Mouse (Mus musculus): ENCODE results near the gene Aldh5a1. TPM values are rescaled to one million over a fixed set of nuclear protein-coding genes. Genes with fewer than 3 reads are reported as not detected.

Gene Aldh5a1
- total RNA-seq, 4 experiments from 2014 or later, result 18.9 to 21.9 (median 20.6) TPM

DNA sequence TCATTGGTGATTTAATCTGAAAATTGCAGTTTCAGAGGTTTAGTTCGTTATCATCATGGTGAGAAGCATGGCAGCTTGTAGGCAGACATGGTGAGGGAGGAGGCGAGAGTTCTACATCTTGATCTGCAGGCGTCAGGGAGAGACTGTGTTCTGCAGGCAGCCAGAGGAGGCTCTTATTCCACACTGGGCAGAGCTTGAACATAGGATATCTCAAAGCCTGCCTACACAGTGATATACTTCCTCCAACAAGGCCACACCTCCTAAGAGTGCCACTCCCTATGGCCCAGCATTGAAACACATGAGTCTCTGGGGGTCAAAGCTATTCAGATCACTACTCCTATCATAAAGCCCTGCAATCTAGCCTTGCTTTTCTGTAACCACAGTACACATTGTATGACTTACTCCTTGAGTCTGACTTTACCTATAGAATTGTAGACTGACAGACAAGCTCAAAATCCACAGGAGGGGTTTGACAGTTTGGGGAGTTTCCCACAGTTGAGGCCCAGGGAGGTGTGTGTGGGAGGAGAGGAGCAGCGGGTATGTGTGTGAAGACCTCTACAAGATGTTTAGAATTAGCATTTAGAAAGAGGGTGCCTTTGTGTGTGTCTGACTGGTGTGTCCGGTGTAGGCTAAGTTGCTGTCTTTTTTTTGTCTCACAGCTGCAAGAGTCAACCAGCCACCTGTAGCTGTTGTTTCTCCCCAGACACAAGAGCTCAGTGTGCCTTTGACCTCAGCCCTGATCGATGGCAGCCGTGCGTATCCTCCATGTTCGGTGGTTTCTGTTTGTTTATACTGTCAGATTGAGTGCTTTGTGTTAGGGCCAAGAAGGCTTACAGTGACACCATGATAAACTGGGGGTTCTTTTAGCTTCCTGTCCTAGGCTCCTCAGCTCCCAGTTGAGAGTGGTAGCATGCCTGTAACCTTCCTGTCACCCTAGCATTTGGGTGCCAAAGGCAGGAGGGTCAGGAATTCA is 70.7 kb downstream of the Aldh5a1 start:
- no peak for DNase-seq

DNA sequence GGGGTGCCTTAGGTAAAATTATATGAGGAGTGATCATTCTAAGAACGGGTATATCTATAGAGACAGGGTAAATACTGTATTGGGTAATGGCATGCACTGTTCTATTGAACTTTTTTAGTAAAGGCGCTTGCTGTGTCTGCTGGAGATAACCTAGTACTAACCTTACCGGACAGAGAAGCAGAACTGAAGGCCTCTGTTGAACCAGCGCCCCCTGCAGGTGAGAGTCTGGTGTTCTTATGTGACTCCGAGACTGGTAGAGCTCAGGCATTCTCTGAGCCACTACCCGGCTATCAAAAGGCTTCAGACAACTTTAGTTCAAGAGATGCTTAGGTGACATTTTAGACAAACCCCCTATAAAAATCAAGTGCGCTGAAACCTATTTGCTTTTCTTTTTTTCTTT is 74.9 kb downstream of the Aldh5a1 start:
- peak; percentile 21 for DNase-seq

DNA sequence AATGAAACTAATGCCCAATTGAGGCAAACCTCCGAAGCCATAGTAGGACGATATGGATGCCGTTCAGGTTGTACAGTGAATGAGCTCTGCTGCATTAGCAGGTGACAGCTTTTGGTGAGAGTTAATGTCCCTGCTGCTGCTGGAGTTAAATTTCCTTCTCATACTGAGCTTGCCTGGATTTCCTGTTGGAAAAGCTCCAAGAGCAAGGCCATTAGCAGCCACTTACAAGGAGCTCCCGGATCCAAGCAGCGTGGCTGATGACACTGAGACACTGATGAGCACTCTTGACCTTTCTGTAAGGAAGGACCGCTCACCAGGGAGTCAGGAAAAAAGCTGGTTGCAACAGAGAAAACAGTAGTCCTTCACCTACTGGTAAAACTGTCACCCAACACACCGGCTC is 75.4 kb downstream of the Aldh5a1 start:
- no peak for DNase-seq

DNA sequence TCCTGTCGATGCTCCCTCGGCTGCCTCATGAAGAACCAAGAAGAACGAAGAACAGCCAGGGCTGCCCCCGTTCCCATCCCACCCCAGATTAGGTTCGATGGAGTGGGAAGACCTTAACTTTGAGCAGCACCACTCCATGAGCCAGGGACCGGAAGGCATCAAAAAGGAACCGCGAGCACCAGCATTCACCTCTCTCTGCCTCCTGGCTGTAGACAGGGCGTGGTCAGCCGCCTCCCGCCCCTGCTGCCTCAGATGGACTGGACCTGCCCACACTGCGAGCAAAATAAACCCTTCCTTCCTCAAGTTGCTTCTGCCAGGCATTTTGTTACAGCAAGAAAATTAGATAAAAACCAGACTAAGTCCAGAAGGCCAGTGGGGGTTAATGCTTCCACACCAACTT is 76.4 kb downstream of the Aldh5a1 start:
- no peak for DNase-seq

GRCm38 (mm10) chr13:24859115-24859514 is 78.3 kb downstream of the Aldh5a1 start:
- no peak for DNase-seq

Other genes with a start within 250 kb of the Aldh5a1 start
- gene Armh2, start 196.4 kb downstream of the Aldh5a1 start, total RNA-seq (2022), result not detected
- gene Gmnn, start 175.7 kb downstream of the Aldh5a1 start, total RNA-seq (2022), result 10 to 100 TPM in 2 of 4 experiments, 1 to 10 TPM in 2; 5.3 to 12.5 (median 9.4) TPM
- gene BC005537, start 136.0 kb downstream of the Aldh5a1 start, total RNA-seq (2022), result 100 to 1,000 TPM; 194 to 209 (median 205) TPM
- gene Acot13, start 106.1 kb downstream of the Aldh5a1 start, total RNA-seq (2022), result 10 to 100 TPM; 56.4 to 70.2 (median 59.6) TPM
- gene Tdp2, start 106.0 kb downstream of the Aldh5a1 start, total RNA-seq (2022), result 10 to 100 TPM; 25.7 to 39.9 (median 31.0) TPM
- gene D130043K22Rik, start 92.5 kb downstream of the Aldh5a1 start, total RNA-seq (2022), result 1 to 10 TPM in 3 of 4 experiments, under 1 TPM in 1; 0.67 to 2.9 (median 1.6) TPM
- gene Gpld1, start 5.5 kb upstream of the Aldh5a1 start, total RNA-seq (2022), result 10 to 100 TPM in 1 of 4 experiments, 1 to 10 TPM in 3; 2.8 to 10.0 (median 4.6) TPM
- 10 to 100 TPM; 47.2 to 58.3 (median 53.6) TPM for gene Mrs2, start 82.7 kb upstream of the Aldh5a1 start, total RNA-seq (2022)
- under 1 TPM in 2 of 4 experiments, not detected in 2; 0.26 to 0.73 TPM for gene Dcdc2a, start 118.3 kb upstream of the Aldh5a1 start, total RNA-seq (2022)